Mouse (Mus musculus): ENCODE measurements around the gene Adam23. TPM values are rescaled to one million over a fixed set of nuclear protein-coding genes. Genes with fewer than 3 reads are reported as not detected.

Adam23 gene
- total RNA-seq, 2 experiments from 2014 or later = 143 to 151 TPM

DNA sequence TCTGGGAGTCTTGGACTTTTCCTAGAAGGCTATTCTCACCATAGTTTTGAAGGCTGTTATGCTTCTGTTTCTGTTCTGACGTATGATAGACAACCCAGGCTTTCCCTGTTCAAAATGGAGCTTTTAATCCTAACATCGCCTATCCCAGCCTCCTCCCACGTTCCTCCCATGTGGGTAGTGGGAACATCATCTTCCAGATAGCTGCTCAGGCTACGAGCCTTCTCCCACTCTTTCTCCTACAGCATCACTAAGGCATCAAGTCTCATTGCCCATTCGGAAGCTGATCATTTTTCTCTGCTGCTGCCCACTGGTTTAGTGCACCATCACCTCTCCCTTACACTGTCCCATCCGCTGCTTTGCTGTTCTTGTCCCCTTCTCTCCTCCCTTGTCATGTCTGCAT, 14.2 kb downstream of the Adam23 start:
- DNase-seq (ENCODE audit: low spot score in 2 of 2) = no peak
- intact Hi-C loops (cut with DNase I) = no loop called here

DNA sequence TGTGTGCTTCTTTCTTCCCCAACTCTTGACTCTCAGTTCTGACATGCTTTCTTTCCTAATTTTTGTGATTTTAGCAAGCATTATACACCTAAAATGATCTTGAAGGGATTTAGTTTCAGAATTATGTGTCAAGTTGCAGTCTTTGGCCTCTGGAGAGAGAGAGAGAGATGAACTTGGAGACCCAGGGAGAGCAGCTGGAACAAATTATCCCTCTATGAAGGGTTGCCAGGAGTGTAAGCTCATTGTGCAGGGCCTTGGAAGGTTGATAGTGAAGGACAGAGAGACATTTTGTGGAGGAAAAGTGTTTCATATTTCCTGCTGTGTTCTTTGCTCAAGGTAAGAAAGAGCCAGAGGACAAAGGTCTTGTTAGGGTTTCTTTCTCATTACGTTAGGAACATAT, 18.8 kb downstream of the Adam23 start:
- intact Hi-C loops (cut with DNase I) = no loop called here
- no peak for DNase-seq (ENCODE audit: low spot score in 2 of 2)

DNA sequence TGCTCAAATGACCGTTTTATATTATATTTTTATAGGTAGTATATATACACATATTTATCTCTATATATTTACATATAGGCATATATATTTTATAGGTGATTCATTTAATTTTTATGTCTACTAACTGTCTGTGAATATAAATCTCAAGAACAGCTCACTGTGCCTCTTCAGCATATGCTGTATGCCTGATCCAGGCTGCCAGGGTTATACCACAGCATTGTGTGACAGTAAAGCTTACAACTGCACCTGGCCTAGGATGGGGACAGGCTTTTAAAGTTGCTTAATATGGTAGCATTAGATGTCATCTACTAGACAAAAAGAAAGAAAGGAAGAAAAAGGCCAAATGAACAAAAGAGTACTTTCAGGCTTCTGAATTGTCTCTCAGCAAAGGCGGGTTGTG, 27.6 kb downstream of the Adam23 start:
- intact Hi-C loops (cut with DNase I) = no loop called here
- no peak for DNase-seq (ENCODE audit: low spot score in 2 of 2)

GRCm38 (mm10) chr1:63473696-63474095, 28.0 kb downstream of the Adam23 start:
- DNase-seq (ENCODE audit: low spot score in 2 of 2) = no peak
- intact Hi-C loops (cut with DNase I) = no loop called here

DNA sequence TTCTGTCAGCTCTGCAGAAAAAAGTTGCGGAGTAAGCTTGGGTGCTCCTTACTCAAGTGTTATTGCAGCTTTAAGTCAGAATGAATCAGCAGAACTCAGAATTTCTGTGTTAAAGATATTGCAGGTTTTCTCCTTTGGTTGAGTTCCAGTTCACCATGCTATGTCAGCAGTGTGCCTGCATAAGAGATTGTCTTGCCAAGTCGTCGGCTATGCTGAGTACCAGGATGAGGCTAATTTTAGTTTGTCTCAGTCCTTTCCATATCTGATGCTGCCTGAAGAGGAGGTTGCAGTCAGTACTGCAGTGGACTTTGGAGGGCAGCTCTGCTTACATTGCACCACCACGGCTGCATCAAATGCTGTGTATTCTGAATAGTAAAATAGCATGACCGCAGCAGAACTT, 33.3 kb downstream of the Adam23 start:
- peak; percentile 22 to 49 for DNase-seq (ENCODE audit: low spot score in 2 of 2)
- intact Hi-C loops (cut with DNase I) = no loop called here

GRCm38 (mm10) chr1:63484646-63485045, 39.0 kb downstream of the Adam23 start:
- intact Hi-C loops (cut with DNase I) = no loop called here
- DNase-seq (ENCODE audit: low spot score in 2 of 2) = no peak

DNA sequence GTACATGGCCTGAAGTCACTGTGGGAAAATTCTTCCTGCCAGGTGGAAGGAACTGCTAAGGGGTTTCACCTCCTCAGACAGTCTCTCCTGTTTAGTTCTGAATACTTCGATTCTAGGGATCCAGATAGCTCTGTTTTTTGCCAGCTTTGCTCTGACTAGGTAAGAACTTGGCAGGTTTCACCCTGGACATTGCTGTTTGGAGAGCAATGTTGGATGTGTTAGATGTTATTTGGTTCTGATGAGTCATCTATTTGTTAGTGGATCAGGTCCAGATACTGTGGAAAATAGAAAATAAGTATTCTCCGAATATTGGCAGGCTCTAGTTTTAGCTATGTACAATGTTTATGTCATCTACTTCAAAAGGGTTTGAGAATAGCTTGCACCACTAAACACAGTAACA, 41.0 kb downstream of the Adam23 start:
- intact Hi-C loops (cut with DNase I) = no loop called here
- DNase-seq (ENCODE audit: low spot score in 2 of 2) = no peak

DNA sequence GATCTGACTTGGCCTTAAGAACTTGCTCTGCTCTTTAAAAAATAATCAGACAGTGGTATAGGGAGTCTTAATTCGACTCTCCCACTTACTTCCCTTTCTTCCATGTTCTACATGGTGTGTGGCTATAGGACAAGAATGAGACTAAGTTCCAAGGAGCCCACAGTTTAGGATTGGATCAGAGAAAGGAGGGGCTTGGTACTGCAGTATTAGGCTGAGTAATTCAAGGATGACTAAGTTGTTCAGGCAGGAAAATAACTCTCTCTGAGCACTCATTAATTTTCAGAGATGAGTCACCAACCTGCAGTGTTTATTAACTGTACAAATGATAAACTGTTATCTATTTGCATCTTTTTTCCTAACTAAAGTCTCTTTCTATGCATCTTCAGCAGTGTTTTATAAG, 45.3 kb downstream of the Adam23 start:
- no peak for DNase-seq (ENCODE audit: low spot score in 2 of 2)
- intact Hi-C loops (cut with DNase I) = no loop called here

- DNase-seq (ENCODE audit: low spot score in 2 of 2) = no peak
- intact Hi-C loops (cut with DNase I) = no loop called here
Measured at GRCm38 (mm10) chr1:63493325-63493724, 47.6 kb downstream of the Adam23 start.

- intact Hi-C loops (cut with DNase I) = no loop called here
- no peak for DNase-seq (ENCODE audit: low spot score in 2 of 2)
Measured at GRCm38 (mm10) chr1:63507386-63507785, 61.7 kb downstream of the Adam23 start.

DNA sequence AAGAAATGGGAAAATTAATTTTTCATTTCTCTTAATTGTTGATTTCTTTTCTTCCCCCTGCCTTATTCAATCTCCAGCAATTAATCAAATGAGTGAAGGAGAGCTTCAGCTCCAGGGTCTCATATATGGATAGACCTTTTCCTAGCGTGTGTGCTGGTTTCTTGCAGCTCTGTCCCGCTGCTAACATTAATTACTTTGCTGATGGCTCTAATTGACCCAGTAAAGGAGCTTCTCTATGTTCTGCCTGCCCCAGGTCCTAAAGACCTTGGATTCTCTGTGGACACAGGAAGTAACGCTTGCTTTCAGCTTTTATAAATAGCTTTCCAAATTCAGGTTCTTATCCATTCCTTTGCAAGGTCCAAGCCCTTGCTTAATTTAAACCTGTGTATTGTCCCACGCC, 63.1 kb downstream of the Adam23 start:
- no peak for DNase-seq (ENCODE audit: low spot score in 2 of 2)
- intact Hi-C loops (cut with DNase I) = no loop called here

GRCm38 (mm10) chr1:63511416-63511815, 65.7 kb downstream of the Adam23 start:
- intact Hi-C loops (cut with DNase I) = no loop called here
- DNase-seq (ENCODE audit: low spot score in 2 of 2) = no peak

- intact Hi-C loops (cut with DNase I) = no loop called here
- DNase-seq (ENCODE audit: low spot score in 2 of 2) = no peak
Measured at GRCm38 (mm10) chr1:63517800-63518199, 72.1 kb downstream of the Adam23 start.

DNA sequence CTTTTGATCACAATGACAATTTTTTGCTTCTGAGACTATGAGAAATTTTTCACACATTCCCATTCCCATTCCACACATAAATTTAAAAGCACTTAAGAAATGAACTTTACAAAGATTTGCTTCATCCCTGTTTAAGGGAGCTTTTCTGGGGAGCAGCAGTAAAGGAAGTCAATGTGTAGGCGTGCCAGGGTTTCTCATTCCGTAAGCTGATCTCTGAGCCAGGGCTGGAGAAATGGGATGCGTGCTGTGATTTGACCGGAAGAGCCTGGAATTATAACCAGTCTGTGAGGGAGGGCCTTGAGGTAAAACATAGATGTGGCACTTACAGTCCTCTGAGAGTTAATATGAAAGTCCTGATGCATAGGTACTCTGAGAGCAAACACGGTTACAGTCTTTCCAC, 73.1 kb downstream of the Adam23 start:
- intact Hi-C loops (cut with DNase I) = no loop called here

DNA sequence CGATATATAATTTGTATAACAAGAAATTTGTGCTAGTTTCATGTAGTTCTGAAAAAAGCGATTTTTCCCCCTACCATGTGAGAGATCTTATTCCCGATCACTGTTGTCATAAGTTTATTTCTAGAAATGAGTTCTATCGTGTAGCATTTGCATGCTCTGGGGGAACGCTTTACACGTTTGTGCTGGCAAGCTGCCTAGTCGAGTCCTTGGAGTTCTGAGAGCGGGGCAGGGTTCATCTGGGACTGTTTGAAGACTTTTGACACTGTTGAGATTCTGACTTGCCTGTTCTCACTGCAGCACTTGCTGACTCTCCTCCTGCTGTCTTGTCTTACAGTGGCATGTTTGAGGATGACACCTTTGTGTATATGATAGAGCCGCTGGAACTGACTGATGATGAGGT, 84.2 kb downstream of the Adam23 start:
- intact Hi-C loops (cut with DNase I) = no loop called here
- DNase-seq (ENCODE audit: low spot score in 2 of 2) = no peak

More for the DNA sequence above, 73.1 kb downstream of the Adam23 start:
- DNase-seq (ENCODE audit: low spot score in 2 of 2) = no peak

GRCm38 (mm10) chr1:63534271-63534827, 88.7 kb downstream of the Adam23 start:
- DNase-seq (ENCODE audit: low spot score in 2 of 2) = no peak
- intact Hi-C loops (cut with DNase I) = no loop called here

DNA sequence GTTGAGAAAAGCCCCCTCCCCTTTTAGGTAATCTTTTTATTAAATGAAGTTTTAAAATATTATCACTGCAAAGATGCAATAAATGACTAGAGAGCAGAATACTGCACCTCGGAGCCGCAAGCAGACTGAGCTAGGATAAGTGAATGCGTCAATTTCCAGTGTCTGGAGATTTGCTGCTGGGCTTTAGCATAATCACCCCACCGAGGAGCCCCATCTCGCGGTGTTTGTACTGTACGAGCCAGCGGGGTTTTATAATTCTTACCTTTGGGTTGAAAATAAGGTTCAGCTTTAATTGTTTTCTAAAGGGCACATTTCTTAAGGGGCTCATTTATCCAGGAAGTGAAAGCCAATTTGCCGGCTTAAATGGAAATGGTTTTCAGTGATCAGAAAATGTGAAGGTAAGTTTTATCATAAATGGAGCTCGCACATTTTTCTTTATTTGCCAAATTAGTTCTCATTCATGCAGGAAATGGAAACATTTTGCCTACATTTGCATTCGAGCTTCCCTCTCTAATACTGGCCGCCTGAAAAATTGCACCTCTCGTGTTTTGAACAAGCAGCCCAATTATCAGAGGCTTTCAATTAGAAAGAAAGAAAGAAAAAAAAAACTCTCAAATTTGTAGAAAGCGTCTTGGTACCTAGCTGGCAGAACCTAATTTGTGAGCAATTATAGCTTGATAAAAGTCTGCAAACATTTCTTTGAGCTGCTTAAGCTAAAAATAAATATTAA, 94.4 kb downstream of the Adam23 start:
- DNase-seq (ENCODE audit: low spot score in 2 of 2) = no peak
- intact Hi-C loops (cut with DNase I) = no loop called here

GRCm38 (mm10) chr1:63544122-63544521, 98.4 kb downstream of the Adam23 start:
- DNase-seq (ENCODE audit: low spot score in 2 of 2) = no peak
- intact Hi-C loops (cut with DNase I) = no loop called here

- intact Hi-C loops (cut with DNase I) = loop anchor here (10.0 kb wide), 1 partner anchor 378 kb away; the partner anchor contains the start of genes Eef1b2 and Ndufs1
- DNase-seq (ENCODE audit: low spot score in 2 of 2) = no peak
Measured at GRCm38 (mm10) chr1:63553039-63553438, 107.3 kb downstream of the Adam23 start.

DNA sequence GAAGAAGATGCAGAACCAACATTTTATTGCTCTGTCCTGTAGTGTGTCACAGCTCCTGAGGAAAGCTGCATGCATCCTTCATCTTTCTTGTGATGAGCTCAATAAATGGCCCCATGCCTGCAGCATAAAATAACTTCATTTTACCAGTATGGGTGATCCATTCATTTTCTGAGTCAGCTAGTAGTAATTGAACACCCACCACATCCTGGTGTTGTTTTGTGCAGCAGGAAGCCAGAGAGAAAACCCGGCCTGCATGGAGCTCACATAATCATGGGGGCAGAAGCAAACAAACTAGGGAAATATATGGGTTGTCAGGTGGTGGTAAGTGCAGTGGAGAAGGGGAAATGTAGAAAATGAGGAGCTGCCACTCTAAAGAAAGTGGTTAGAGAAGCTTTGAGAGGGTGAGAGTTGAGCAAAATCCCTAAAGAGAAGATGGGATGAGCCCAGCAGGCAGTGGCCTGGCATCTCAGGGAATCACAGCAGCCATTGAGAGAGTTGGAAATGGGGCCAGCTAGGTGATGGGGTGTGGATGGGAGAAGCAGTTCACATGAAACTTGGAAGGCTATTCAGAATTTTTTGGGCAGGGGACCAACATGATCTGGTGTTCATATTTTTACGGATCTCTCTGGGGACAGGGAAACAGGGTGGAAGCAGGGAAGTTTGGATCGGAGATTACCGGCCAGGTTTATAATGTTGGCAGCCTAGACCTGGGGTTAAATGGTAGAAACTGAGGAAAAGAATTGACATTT, 116.3 kb downstream of the Adam23 start:
- intact Hi-C loops (cut with DNase I) = no loop called here
- DNase-seq (ENCODE audit: low spot score in 2 of 2) = no peak

DNA sequence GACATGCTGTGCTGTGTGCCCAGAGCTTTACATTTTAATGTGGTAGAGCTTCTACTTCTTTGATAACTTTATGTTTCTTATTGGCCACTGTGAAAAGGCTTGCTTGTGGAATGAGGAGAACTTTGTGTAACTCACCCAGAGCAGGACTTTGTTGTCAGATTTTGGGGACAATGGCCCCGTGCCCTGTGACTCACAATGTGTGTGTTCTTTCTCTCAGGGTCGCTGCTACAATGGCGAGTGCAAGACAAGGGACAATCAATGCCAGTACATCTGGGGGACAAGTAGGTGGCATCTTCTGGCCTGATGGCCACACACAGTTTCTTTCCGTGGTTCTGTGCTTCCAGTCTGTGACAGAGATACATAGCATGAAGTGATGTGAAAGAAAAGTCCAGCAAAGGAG, 118.2 kb downstream of the Adam23 start:
- no peak for DNase-seq (ENCODE audit: low spot score in 2 of 2)
- intact Hi-C loops (cut with DNase I) = no loop called here
